Mouse (Mus musculus): ENCODE results near the gene Iqschfp.

Iqschfp gene

GRCm38 (mm10) chr3:68518586-68518985 is 626.6 kb downstream of the Iqschfp start:
- DNase-seq (ENCODE audit: low spot score in 2 of 2) = no peak

GRCm38 (mm10) chr3:68525361-68525878 is 633.4 kb downstream of the Iqschfp start:
- DNase-seq (ENCODE audit: low spot score in 2 of 2) = no peak

GRCm38 (mm10) chr3:68526416-68526815 is 634.4 kb downstream of the Iqschfp start:
- DNase-seq (ENCODE audit: low spot score in 2 of 2) = no peak

- no peak for DNase-seq (ENCODE audit: low spot score in 2 of 2)
Measured at GRCm38 (mm10) chr3:68527182-68527581, 635.1 kb downstream of the Iqschfp start.

GRCm38 (mm10) chr3:68531908-68532307 is 639.9 kb downstream of the Iqschfp start:
- DNase-seq (ENCODE audit: low spot score in 2 of 2) = no peak

GRCm38 (mm10) chr3:68534571-68535051 is 642.6 kb downstream of the Iqschfp start:
- DNase-seq (ENCODE audit: low spot score in 2 of 2) = no peak

- DNase-seq (ENCODE audit: low spot score in 2 of 2) = no peak
Measured at GRCm38 (mm10) chr3:68535160-68535728, 643.2 kb downstream of the Iqschfp start.

- DNase-seq (ENCODE audit: low spot score in 2 of 2) = no peak
Measured at GRCm38 (mm10) chr3:68536071-68536470, 644.0 kb downstream of the Iqschfp start.

GRCm38 (mm10) chr3:68541688-68542087 is 649.7 kb downstream of the Iqschfp start:
- DNase-seq (ENCODE audit: low spot score in 2 of 2) = no peak

- peak; percentile 62 to 73 for DNase-seq (ENCODE audit: low spot score in 2 of 2)
Measured at GRCm38 (mm10) chr3:68542944-68543501, 651.0 kb downstream of the Iqschfp start.

- no peak for DNase-seq (ENCODE audit: low spot score in 2 of 2)
Measured at GRCm38 (mm10) chr3:68544811-68545210, 652.8 kb downstream of the Iqschfp start.

GRCm38 (mm10) chr3:68545898-68546297 is 653.9 kb downstream of the Iqschfp start:
- no peak for DNase-seq (ENCODE audit: low spot score in 2 of 2)

GRCm38 (mm10) chr3:68555087-68555662 is 663.1 kb downstream of the Iqschfp start:
- DNase-seq (ENCODE audit: low spot score in 2 of 2) = no peak

- DNase-seq (ENCODE audit: low spot score in 2 of 2) = no peak
Measured at GRCm38 (mm10) chr3:68556891-68557290, 664.9 kb downstream of the Iqschfp start.

- no peak for DNase-seq (ENCODE audit: low spot score in 2 of 2)
Measured at GRCm38 (mm10) chr3:68558744-68559143, 666.7 kb downstream of the Iqschfp start.

GRCm38 (mm10) chr3:68560057-68560456 is 668.0 kb downstream of the Iqschfp start:
- DNase-seq (ENCODE audit: low spot score in 2 of 2) = no peak

GRCm38 (mm10) chr3:68562838-68563237 is 670.8 kb downstream of the Iqschfp start:
- no peak for DNase-seq (ENCODE audit: low spot score in 2 of 2)

- DNase-seq (ENCODE audit: low spot score in 2 of 2) = peak in 1 of 2 experiments; percentile 52
Measured at GRCm38 (mm10) chr3:68563922-68564321, 671.9 kb downstream of the Iqschfp start.

- DNase-seq (ENCODE audit: low spot score in 2 of 2) = no peak
Measured at GRCm38 (mm10) chr3:68564978-68565674, 673.1 kb downstream of the Iqschfp start.

GRCm38 (mm10) chr3:68565675-68566055 is 673.6 kb downstream of the Iqschfp start:
- no peak for DNase-seq (ENCODE audit: low spot score in 2 of 2)

GRCm38 (mm10) chr3:68567581-68567980 is 675.5 kb downstream of the Iqschfp start:
- DNase-seq (ENCODE audit: low spot score in 2 of 2) = no peak

- DNase-seq (ENCODE audit: low spot score in 2 of 2) = no peak
Measured at GRCm38 (mm10) chr3:68568149-68568548, 676.1 kb downstream of the Iqschfp start.
